Mouse (Mus musculus) forebrain, embryonic 10.5 days (tissue): ENCODE data around the gene Otop1. TPM values are rescaled to one million over a fixed set of nuclear protein-coding genes. Genes with fewer than 3 reads are reported as not detected.

Source experiments
- DNase-seq: peaks from one replicate; pipeline ENCODE4 v3.0.0-alpha.2; 2017; ENCODE audit warnings: low spot score; ENCODE audit errors: extremely low spot score
- H3K27ac ChIP-seq: fragments of 300-500 bp; sonication (generic); 2 replicates; pipeline ENCODE4 v1.5.1; 2016; ENCODE audit warnings: mild to moderate bottlenecking
- H3K27me3 ChIP-seq: fragments of 300-500 bp; sonication (generic); 2 replicates; pipeline ENCODE4 v1.6.1; 2016; ENCODE audit warnings: mild to moderate bottlenecking; ENCODE audit not compliant: poor library complexity, severe bottlenecking
- H3K36me3 ChIP-seq: fragments of 300-500 bp; sonication (generic); replicated peaks from 2 replicates; pipeline ENCODE4 v1.6.1; 2016; ENCODE audit warnings: mild to moderate bottlenecking, moderate library complexity
- H3K4me1 ChIP-seq: fragments of 300-500 bp; sonication (generic); 2 replicates; pipeline ENCODE4 v1.6.1; 2016
- H3K4me3 ChIP-seq: fragments of 300-500 bp; sonication (generic); 2 replicates; pipeline ENCODE4 v1.5.1; 2016; ENCODE audit warnings: mild to moderate bottlenecking, moderate library complexity
- H3K9me3 ChIP-seq: fragments of 300-500 bp; sonication (generic); 2 replicates; pipeline ENCODE4 v1.6.1; 2016; ENCODE audit warnings: mild to moderate bottlenecking, moderate library complexity
- WGBS: fragments of 180-500 bp; shearing (Covaris S2); methylation state at CpG from one replicate; pipeline ENCODE4 v1.1.7; 2016; 5-methylcytosine and 5-hydroxymethylcytosine counted together
- polyA plus RNA-seq: library from polyadenylated mRNA; unstranded; fragments of >200 nt; fragmentation: Nextera tagmentation; extraction: Ambion mirVana; gene quantifications from 2 replicates; pipeline ENCODE4 v1.2.1, GENCODE M21; 2016

Otop1 gene
- polyA plus RNA-seq: 0.04 TPM in 1 of 2 replicates, not detected in the other

DNA sequence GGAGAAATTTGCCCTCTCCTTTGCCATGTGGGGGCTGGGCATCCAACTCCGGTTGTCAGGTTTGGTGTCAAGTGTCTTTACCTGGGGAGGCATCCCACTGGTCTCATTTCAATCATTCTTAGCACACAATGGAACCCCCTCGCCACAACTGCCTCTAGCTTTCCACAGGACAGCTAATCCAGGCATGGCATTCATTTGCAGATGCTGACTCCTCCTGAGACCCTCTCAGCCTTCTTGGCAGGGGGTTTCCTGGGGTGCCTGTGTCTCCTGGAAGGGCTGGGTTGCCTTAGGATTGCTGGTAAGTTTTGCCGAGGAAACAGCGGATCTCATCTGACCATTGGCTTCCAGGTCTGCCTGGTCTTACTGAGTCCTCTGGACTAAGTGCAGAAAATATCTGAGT, at the start of gene Otop1:
Gene Otop1 (plus strand): TSS at position 202 of the 400 bp plus-strand sequence.
- H3K27me3 ChIP-seq: peaks cover 80% of the 10 kb centered on the region
- no peak within 1 kb of the TSS for H3K27ac ChIP-seq
- H3K9me3 ChIP-seq: no peaks in the 10 kb centered on the region
- peaks cover 9% of the 10 kb centered on the region for H3K36me3 ChIP-seq
- WGBS: under 1% methylated on average over 4 of the region's 4 CpGs
- H3K4me1 ChIP-seq: peaks cover 32% of the 10 kb centered on the region
- H3K4me3 ChIP-seq: peak within 1 kb of the TSS; percentile 45
- DNase-seq: no peak

DNA sequence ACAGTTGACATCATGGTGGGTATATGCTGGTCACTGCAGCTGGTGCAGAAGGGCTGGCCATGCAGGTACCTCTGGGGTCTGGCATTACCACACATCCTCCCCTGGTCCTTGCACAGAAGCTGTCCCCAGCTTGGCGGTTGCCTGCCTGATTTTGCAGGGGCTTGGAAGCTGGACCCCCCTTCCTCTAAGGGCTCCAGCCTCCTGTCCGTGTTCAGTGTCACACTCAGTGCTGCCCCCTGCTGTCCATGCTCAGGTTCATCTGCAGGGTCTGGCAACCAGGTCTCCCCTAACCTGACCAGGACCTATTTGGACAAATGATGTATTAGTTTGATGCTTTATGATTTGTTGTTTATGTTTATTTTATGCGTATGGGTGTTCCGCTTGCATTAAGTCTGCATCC, 40.4 kb upstream of the Otop1 start:
- WGBS: 74% methylated on average over 4 of the region's 4 CpGs
- Histone ChIP-seq H3K9me3 (peaks cover 5% of the 10 kb centered on the region; the same call in 1 of the 2 replicates), H3K36me3 (peaks cover 68% of the 10 kb centered on the region), H3K4me3 (no peak overlapping the region), H3K4me1 (no peaks in the 10 kb centered on the region), H3K27me3 (peaks cover 24% of the 10 kb centered on the region), H3K27ac (no peak overlapping the region)
- DNase-seq: peak; percentile 52

DNA sequence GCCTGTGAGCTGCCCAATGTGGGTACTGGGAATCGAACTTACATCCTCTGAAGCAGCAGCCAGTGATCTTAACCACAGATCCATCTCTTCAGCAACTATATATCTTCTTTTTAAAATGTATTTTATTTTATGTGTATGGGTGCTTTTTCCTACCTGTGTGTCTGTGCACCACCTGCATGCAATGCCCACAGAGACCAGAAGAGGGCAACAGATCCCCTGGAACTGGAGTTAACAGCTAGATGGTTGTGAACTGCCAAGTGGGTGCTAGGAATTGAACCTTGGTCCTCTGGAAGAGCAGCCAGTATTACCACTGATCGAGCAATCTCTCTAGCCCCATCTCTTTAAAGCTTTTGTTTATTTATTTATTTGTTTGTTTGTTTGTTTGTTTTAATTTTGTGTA, 39.1 kb upstream of the Otop1 start:
- H3K27ac ChIP-seq: no peak overlapping the region
- H3K4me3 ChIP-seq: no peak overlapping the region
- peaks cover 56% of the 10 kb centered on the region for H3K36me3 ChIP-seq
- peaks cover 5% of the 10 kb centered on the region; the same call in 1 of the 2 replicates for H3K9me3 ChIP-seq
- peaks cover 11% of the 10 kb centered on the region for H3K4me1 ChIP-seq
- DNase-seq: no peak
- WGBS: 93% methylated on average over 2 of the region's 2 CpGs
- H3K27me3 ChIP-seq: peaks cover 24% of the 10 kb centered on the region

DNA sequence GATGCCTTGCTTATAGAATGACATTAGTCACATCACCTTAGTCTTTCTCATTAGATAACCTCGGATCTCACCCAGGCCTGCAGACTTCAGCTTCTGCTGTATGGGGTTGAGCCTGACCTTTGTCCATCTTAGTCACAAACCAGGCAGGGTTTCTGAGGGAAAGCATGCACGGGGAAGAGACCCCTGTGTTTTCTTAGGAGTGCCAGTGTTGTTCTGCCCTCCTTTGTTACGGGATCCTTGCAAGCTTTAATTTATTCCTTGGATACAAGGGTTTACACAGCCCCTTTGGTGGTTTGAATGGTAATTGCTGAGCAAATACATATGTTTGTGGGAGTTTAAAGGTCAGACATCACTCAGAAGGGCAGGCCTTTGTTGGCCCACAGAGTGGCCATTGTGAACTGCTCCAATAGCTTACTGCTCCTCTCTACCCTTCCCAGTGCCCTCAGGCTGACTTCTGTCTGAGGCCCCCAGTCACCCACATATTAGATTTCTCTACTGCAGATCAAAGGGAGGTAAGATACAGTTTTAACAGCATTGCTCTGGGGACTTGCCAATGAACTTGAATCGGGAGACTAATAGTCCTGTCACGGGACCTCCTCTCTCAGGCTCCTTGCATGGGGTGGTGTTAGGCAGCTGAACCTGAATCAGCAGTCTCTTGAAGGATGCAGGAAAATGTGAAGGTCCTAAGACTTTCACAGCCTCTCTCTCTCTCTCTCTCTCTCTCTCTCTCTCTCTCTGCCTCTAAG, 34.9 kb upstream of the Otop1 start:
- H3K36me3 ChIP-seq: peaks cover 13% of the 10 kb centered on the region
- no peak overlapping the region for H3K27ac ChIP-seq
- DNase-seq: no peak
- H3K4me1 ChIP-seq: peaks cover 11% of the 10 kb centered on the region
- peaks cover 5% of the 10 kb centered on the region; the same call in 1 of the 2 replicates for H3K9me3 ChIP-seq
- 45% methylated on average over 5 of the region's 5 CpGs for WGBS
- H3K4me3 ChIP-seq: no peak overlapping the region
- H3K27me3 ChIP-seq: peaks cover 24% of the 10 kb centered on the region

DNA sequence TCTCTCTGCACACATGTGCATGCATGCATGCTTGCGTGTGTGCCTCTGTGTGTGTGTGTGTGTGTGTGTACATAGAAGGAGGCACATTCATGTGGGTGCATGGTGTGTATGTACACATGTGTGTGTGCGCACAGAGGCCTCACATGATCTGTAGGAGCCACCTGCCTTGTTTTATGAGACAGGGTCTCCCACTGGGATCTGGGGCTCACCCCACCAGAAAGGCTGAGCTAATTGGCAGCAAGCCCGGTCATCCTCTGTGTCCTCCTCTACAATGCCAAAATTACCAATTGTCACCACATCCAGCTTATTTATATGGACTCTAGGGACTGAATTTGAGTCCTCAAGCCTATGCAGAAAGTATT, 34.3 kb upstream of the Otop1 start:
- WGBS: 87% methylated on average over 3 of the region's 3 CpGs
- no peak for DNase-seq
- peaks cover 24% of the 10 kb centered on the region for H3K27me3 ChIP-seq

DNA sequence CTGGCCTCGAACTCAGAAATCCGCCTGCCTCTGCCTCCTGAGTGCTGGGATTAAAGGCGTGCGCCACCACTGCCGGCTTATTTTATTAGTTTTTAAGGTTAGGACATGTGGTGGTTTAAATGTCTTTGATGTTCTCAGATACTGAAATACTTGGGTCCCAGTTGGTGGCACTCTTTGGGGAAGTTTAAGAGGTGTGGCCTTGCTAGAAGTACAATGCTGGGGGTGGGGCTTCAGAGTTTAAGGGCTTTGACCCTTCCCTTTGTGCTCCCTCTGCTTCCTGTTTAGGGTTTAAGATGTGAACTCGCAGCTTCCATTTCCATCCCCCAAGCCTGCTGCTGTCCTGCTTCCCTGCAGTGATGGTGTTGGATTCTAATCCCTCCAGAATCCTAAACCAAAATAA, 33.8 kb upstream of the Otop1 start:
- H3K27ac ChIP-seq: no peak overlapping the region
- no peak overlapping the region for H3K4me3 ChIP-seq
- H3K36me3 ChIP-seq: peaks cover 2% of the 10 kb centered on the region
- no peak for DNase-seq
- H3K27me3 ChIP-seq: peaks cover 24% of the 10 kb centered on the region
- peaks cover under 1% of the 10 kb centered on the region; the same call in 1 of the 2 replicates for H3K9me3 ChIP-seq
- peaks cover 11% of the 10 kb centered on the region for H3K4me1 ChIP-seq
- 84% methylated on average over 6 of the region's 6 CpGs for WGBS

More for the DNA sequence above, 34.3 kb upstream of the Otop1 start:
- Histone ChIP-seq H3K4me3 (no peak overlapping the region), H3K27ac (no peak overlapping the region), H3K4me1 (peaks cover 11% of the 10 kb centered on the region), H3K9me3 (peaks cover 5% of the 10 kb centered on the region; the same call in 1 of the 2 replicates), H3K36me3 (peaks cover 7% of the 10 kb centered on the region)

DNA sequence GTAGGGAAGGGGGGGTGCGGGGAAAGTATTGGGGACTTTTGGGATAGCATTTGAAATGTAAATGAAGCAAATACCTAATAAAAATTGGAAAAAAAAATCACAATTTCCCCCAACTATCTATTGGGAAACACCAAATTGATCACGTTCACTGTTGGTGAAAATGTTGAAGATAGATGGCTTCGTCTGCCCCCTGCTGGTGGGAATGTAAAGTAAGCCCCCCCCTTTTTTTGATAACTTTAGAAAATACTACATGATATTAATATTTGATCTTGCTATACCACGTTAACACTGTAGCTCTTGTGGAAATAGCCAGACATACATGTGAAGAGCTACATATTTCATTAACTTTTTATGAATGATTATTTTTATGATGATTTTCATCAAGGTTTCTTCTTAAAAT, 20.6 kb upstream of the Otop1 start:
- Histone ChIP-seq H3K9me3 (no peaks in the 10 kb centered on the region), H3K36me3 (no peaks in the 10 kb centered on the region), H3K4me1 (peaks cover 11% of the 10 kb centered on the region), H3K4me3 (no peak overlapping the region), H3K27me3 (0 out of 2 replicates have a peak, but pooled peaks cover 6% of the 10 kb centered on the region), H3K27ac (no peak overlapping the region)
- no peak for DNase-seq
- WGBS: 45% methylated on average over 4 of the region's 4 CpGs

DNA sequence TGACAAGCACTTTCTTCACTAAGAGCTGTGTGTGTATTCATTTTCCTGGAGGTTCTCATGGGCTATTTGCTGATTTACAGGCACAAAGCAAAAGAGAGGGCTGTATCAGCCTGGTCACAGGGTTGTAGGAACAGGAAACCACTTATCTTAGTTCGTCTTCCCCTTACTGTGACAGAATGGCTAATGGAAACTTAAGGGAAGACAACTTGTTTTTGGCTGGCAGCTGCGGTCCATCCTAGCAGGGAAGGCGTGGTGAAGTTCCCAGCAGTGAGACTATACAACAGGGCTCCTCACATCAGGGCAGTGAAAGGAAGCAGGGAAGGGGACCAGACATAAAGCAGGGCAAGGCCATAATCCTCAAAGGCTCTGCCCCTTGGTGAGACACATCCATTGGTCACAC, 20.1 kb upstream of the Otop1 start:
- Histone ChIP-seq H3K27ac (no peak overlapping the region), H3K4me3 (no peak overlapping the region), H3K4me1 (peaks cover 11% of the 10 kb centered on the region), H3K36me3 (no peaks in the 10 kb centered on the region), H3K9me3 (no peaks in the 10 kb centered on the region), H3K27me3 (0 out of 2 replicates have a peak, but pooled peaks cover 6% of the 10 kb centered on the region)
- DNase-seq: no peak
- 85% methylated on average over 3 of the region's 3 CpGs for WGBS

DNA sequence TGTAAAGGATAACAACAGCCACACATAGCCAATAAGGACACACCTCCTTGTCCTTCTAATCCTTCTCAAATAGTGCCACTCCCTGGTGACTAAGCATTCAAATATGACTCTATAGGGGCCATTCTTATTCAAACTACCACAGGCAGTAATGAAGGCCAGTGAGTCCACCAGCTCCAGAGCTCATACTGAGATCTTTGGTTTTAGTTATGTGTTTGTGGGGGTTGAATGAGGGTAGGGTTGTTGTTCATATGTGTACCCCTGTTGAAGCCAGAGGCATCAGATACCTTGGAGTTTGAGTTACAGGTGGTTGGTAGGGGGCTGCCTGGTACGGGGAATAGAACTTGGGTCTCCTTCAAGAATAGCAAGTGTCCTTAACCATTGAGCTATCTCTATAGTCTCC, 19.2 kb upstream of the Otop1 start:
- 0 out of 2 replicates have a peak, but pooled peaks cover 6% of the 10 kb centered on the region for H3K27me3 ChIP-seq
- no peak for DNase-seq
- no peak overlapping the region for H3K27ac ChIP-seq
- H3K36me3 ChIP-seq: no peaks in the 10 kb centered on the region
- peaks cover 20% of the 10 kb centered on the region for H3K4me1 ChIP-seq
- no peaks in the 10 kb centered on the region for H3K9me3 ChIP-seq
- 86% methylated on average over 1 of the region's 1 CpGs for WGBS
- no peak overlapping the region for H3K4me3 ChIP-seq

DNA sequence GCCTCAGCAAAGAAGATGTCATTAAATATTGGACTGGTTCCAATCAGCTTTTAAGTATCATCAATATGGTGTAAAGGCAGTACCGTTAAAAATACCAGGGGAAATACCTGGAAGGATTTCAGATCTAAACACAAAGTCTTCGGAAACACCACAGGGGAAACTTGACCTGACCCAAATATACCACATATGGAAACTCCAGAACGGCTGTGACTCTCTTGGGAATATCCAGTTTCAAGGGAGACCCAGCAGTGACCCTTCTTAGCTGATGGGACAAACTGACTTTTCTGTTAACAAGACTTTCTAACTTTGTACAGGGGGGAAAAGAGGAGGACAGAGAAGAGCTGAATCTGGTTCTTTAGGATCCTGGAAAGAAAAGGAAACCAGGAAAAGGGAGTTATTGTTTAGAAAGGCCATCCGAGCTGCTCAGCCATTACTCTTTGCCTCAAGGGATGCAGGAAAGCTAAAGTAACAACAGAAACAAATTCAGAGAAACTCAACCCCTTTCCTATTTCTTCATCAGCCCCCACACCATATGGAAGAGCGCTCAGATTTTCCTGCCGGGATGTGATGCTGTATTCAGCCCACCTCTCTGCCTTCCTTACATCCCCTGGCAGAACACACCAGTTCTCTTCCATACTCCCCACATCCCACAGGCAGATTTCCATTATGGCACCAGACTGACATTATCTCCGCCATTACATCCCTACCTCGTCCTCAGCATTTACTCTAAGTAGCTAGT, 17.6 kb upstream of the Otop1 start:
- 78% methylated on average over 8 of the region's 8 CpGs for WGBS
- peaks cover 15% of the 10 kb centered on the region for H3K36me3 ChIP-seq
- no peak overlapping the region for H3K4me3 ChIP-seq
- H3K9me3 ChIP-seq: no peaks in the 10 kb centered on the region
- DNase-seq: no peak
- H3K27me3 ChIP-seq: 0 out of 2 replicates have a peak, but pooled peaks cover 6% of the 10 kb centered on the region
- peaks cover 20% of the 10 kb centered on the region for H3K4me1 ChIP-seq
- H3K27ac ChIP-seq: no peak overlapping the region

DNA sequence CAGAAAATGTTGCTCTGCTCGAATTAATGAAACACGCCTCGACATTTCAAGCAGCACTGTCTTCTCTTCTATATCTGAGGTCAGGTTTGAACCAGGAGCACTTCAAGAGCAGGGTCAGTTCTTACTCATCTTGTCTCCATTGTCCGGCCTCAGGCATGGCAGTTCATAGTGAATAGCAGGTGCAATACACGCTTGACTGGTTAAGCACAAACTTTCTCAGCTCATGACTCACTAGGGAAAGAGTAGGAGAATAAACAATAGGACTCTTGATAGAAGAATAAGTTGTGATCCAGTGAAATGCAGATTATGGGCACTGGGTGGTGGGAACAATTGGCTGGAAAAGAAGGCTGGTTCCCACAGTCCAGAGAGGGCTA, 17.0 kb upstream of the Otop1 start:
- Histone ChIP-seq H3K36me3 (peaks cover 20% of the 10 kb centered on the region), H3K4me3 (no peak overlapping the region), H3K27ac (no peak overlapping the region), H3K27me3 (0 out of 2 replicates have a peak, but pooled peaks cover 6% of the 10 kb centered on the region), H3K4me1 (peaks cover 20% of the 10 kb centered on the region), H3K9me3 (no peaks in the 10 kb centered on the region)
- WGBS: 88% methylated on average over 5 of the region's 5 CpGs
- no peak for DNase-seq

DNA sequence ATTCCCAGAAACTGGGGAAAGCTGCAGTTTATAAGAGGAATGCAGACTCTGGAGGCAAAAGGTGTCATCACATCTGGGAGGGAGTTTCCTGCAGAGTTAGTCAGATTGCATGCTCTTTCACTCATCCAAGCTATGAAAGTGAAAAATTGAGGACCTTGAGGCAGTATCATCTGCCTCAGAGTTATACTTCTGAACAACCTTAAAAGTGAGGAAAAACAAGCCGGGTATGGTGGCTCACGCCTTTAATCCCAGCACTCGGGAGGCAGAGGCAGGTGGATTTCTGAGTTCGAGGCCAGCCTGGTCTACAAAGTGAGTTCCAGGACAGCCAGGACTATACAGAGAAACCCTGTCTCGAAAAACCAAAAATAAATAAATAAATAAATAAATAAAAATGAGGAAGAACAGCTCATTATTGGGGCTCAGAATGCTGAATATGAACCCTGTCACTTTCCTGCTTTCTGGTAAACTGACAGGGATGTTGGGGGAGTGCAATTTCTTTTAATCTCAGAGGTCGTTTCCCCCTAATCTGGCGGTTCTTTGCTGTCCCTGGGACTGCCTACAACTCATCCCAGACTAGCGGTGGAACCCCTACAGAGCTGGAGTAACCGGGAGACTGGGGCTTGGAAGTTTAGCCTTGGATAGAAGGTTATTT, 16.2 kb upstream of the Otop1 start:
- H3K4me3 ChIP-seq: peak overlapping the region; percentile 71
- no peaks in the 10 kb centered on the region for H3K9me3 ChIP-seq
- DNase-seq: no peak
- 0 out of 2 replicates have a peak, but pooled peaks cover 6% of the 10 kb centered on the region for H3K27me3 ChIP-seq
- H3K4me1 ChIP-seq: peaks cover 20% of the 10 kb centered on the region
- H3K36me3 ChIP-seq: peaks cover 29% of the 10 kb centered on the region
- 47% methylated on average over 9 of the region's 9 CpGs for WGBS
- peak overlapping the region; percentile 88 for H3K27ac ChIP-seq
